Mouse (Mus musculus) inflammation-experienced regulatory T-cells, adult 6 months (primary cell): ENCODE results near the gene Wnt1. TPM values are rescaled to one million over a fixed set of nuclear protein-coding genes. Genes with fewer than 3 reads are reported as not detected.
"Not testable (repeated sequence)": the region's sequence is repeated elsewhere in the genome, so short reads cannot be mapped to it uniquely, and the experiment has no call there.

ENCODE experiments used
- ATAC-seq: one replicate; pipeline ENCODE4 v1.8.0; 2017
- polyA plus RNA-seq, 3 experiments: library from polyadenylated mRNA; unstranded; fragments of 100-300 nt; shearing (Covaris generic); gene quantifications; one replicate each; pipeline ENCODE4 v1.2.1; 2017

Wnt1 gene
- under 1 TPM in 1 of 3 experiments, not detected in 2; 0.15 TPM for polyA plus RNA-seq

GRCm38 (mm10) chr15:98789661-98790535 lies at the start of gene Wnt1:
TSS of gene Wnt1 (plus strand) at chr15:98789857.
- ATAC-seq, result no peak

GRCm38 (mm10) chr15:98740219-98740618 lies 49.4 kb upstream of the Wnt1 start:
- ATAC-seq, result no peak

- no peak for ATAC-seq
These were observed 46.8 kb upstream of the Wnt1 start for GRCm38 (mm10) chr15:98742766-98743428.

DNA sequence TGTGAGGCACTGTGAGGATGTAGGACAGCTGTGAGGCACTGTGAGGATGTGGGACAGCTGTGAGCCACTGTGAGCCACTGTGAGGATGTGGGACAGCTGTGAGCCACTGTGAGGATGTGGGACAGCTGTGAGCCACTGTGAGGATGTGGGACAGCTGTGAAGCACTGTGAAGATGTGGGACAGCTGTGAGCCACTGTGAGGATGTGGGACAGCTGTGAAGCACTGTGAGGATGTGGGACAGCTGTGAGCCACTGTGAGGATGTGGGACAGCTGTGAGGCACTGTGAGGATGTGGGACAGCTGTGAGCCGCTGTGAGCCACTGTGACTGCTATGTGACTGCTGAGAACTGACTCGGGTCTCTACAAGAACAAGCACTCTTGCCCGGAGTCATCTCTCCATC lies 45.8 kb upstream of the Wnt1 start:
- not testable (repeated sequence) for ATAC-seq

DNA sequence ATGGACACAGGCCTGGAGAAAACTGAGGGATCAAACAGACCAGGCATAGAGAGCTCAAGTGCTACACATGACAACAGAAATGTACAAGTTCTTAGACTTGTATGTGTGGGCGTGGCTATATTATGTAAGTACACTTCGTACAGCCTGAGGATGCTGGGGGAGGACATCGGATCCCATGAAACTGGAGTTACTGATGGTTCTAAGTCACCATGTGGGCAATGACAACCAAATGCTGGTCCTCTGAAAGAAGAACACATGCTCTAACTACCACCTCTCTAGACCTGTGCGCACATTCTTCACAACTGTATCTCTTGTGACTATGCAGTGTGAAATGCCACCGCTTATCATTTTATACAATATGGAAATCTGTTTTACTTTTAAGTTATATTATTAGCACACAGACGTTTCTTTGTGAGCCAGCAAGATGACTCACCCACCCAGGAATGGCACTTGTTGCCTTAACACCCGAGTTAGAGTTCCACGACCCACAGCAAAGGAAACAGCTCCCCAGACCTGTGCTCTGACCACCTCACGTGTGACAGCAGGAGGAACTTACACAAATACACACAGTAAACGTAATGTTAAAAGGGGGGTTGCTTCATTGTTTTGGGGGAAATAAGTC lies 43.2 kb upstream of the Wnt1 start:
- ATAC-seq, result no peak

DNA sequence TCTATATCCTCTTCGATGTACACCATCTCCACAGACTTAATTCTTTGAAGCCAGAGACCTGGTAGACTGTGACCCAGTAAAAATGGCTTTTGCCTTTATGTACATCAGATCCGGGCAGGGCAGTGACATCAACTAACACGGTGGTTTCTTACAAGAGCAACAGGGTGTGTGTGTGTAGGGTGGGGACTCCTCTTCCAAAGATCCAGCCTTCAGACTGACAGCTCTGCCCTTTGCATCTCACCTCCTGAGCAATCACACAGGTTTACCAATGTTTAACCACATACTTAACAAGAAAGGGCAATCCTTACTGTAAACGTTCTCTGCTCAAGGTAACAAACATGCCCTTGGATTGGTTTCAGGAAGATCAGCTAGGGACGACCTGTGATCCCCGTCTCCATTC lies 42.4 kb upstream of the Wnt1 start:
- ATAC-seq, result no peak

- no peak for ATAC-seq
These were observed 40.6 kb upstream of the Wnt1 start for GRCm38 (mm10) chr15:98749093-98749492.

- ATAC-seq, result no peak
These were observed 36.6 kb upstream of the Wnt1 start for GRCm38 (mm10) chr15:98753021-98753423.

- ATAC-seq, result no peak
These were observed 35.5 kb upstream of the Wnt1 start for GRCm38 (mm10) chr15:98754125-98754524.

- peak; percentile 36 for ATAC-seq
These were observed 27.4 kb upstream of the Wnt1 start for GRCm38 (mm10) chr15:98762201-98762621.

DNA sequence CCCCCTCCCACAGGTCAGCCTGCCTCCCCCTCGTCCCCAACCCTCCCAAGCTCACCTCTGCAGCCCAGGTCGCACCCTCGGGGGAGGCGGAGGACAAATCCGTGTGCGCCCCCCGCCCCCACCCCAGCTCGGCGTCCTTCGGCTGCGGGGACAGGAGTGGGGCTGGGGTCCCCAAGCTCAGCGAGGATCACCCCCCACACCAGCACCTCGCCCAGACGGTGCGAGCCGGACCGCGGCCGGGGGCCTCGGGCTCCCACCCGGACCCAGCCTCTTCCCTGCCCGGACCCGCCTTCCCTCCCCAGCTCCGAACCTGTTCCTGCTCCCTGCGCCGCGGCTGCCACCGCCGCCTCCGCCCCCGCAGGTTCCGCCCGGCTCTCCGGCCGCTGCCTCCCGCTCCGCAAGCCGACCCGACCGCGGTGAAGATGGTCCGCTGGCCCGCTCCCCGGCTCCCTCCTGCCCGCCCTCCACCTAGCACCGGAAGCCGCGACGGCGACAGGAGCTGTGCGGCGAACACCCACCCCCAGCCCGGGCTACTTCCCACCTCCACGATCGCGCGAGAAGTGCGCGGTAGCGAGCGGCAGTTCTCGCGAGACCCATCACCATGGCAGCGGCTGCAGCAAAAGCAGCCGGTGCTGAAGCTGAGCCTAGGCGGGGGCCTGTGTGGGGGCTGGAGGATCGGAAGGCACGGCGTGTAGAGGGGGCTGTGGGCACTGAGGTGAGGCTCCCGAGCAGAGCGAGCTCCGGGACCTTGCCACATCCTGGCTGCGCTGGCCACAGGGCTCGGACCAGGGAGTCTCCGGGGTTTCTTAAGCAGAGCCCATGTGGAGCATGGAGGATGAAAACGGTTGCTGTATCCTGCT lies 26.8 kb upstream of the Wnt1 start, which contains the start of gene Arf3:
Gene Arf3, minus strand, starts transcription at position 545 of the 860 bp plus-strand sequence.
- peak; percentile 98 for ATAC-seq

DNA sequence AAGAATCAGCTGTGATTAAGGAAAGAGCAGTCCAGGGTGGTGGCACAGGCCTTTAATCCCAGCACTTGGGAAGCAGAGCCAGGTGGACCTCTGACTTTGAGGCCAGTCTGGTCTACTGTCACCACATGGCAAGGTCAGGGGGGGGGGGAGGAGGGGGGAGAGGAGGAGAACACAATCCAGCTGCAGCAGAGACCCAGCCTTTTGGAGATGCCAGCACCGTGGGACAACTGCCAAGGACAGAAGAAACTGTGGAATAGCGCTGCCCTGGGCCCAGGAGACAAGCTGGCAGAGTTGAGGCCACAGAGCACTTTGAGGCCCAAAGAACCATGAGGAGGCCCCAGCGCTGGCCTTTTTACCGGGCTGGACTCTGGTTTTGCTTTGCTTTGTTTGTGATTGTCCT lies 23.7 kb upstream of the Wnt1 start:
- no peak for ATAC-seq

GRCm38 (mm10) chr15:98768259-98768658 lies 21.4 kb upstream of the Wnt1 start:
- no peak for ATAC-seq

DNA sequence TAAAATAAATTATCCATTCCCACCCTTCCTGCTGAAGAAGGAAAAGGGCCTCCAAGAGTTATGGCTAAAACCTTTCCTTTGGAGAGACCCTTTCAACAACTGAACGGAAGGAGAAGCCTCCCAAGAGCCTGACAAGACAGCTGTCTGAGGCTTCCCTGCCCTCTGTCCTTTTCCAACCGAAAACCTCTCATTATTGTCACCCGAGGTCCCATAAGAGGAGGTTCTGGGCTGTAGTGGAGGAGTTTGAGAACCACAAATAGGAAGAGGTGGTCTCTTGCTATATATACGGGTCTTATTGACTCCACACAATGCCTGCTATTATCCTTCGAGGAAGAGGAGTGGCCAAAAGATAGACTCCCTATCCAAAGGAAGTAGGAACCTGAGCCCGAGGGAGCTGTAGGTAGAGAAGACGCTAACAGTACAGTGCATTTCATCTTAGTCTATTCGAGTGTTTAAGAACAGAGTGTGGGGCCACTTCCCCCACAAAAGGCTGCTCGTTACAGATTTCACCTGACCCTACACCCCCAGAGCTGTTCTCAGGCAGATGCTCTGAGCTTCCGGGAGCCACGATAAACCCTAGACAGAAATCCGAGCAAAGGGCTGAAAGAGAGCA lies 17.7 kb upstream of the Wnt1 start:
- peak; percentile 29 for ATAC-seq

- peak; percentile 66 for ATAC-seq
These were observed 17.0 kb upstream of the Wnt1 start for GRCm38 (mm10) chr15:98772511-98773211.

- ATAC-seq, result no peak
These were observed 15.6 kb upstream of the Wnt1 start for GRCm38 (mm10) chr15:98774096-98774495.

- ATAC-seq, result no peak
These were observed 14.1 kb upstream of the Wnt1 start for GRCm38 (mm10) chr15:98775533-98775932.

- ATAC-seq, result peak; percentile 41
These were observed 13.2 kb upstream of the Wnt1 start for GRCm38 (mm10) chr15:98776280-98777004.

- ATAC-seq, result no peak
These were observed 12.5 kb upstream of the Wnt1 start for GRCm38 (mm10) chr15:98777005-98777616.

GRCm38 (mm10) chr15:98777762-98778161 lies 11.9 kb upstream of the Wnt1 start, which contains the start of gene Wnt10b:
TSS of gene Wnt10b (minus strand) at chr15:98778150.
- peak; percentile 36 for ATAC-seq
